Mouse (Mus musculus): ENCODE data around the gene Med13l.

Med13l gene

DNA sequence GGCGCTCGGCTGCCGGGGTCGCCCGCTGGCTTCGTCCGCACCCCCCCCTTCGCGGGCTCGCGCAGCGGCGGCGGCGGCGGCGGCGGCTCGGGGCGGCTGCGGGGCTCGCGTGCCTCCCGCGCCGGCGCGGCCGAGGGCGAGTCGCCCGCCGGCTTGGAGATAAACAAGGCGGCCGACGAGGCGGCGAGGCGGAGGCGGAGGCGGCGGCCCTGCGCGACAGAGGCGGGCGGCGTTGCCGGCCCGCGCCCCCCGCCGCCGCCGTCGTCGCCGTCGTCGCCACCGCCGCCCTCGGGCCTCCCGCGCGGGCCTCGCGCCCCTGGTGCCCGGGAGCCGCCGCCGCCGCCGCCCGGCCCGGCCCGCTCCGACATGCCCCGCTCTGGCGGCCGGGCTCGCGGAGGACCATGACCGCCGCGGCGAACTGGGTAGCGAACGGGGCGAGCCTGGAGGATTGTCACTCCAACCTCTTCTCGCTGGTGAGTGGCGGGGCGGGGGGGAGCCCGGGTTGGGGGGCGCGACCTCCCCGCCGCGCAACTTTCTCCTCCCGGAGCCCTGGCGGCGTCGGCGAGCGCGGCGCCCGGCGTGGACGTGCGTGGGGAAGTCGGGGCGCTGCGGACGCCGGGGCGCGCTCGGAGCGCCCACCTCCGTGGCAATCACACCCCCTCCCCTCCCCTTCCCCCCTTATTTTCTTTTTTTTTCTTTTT lies at the start of gene Med13l:
TSS of gene Med13l (plus strand) at position 295 of the 701 bp plus-strand sequence.
- DNase-seq (ENCODE audit: low spot score in 2 of 2), result no peak

- DNase-seq (ENCODE audit: low spot score in 2 of 2), result no peak
Observed at GRCm38 (mm10) chr5:118510969-118511368, 49.5 kb upstream of the Med13l start.

GRCm38 (mm10) chr5:118513005-118513404 lies 47.5 kb upstream of the Med13l start:
- no peak for DNase-seq (ENCODE audit: low spot score in 2 of 2)

DNA sequence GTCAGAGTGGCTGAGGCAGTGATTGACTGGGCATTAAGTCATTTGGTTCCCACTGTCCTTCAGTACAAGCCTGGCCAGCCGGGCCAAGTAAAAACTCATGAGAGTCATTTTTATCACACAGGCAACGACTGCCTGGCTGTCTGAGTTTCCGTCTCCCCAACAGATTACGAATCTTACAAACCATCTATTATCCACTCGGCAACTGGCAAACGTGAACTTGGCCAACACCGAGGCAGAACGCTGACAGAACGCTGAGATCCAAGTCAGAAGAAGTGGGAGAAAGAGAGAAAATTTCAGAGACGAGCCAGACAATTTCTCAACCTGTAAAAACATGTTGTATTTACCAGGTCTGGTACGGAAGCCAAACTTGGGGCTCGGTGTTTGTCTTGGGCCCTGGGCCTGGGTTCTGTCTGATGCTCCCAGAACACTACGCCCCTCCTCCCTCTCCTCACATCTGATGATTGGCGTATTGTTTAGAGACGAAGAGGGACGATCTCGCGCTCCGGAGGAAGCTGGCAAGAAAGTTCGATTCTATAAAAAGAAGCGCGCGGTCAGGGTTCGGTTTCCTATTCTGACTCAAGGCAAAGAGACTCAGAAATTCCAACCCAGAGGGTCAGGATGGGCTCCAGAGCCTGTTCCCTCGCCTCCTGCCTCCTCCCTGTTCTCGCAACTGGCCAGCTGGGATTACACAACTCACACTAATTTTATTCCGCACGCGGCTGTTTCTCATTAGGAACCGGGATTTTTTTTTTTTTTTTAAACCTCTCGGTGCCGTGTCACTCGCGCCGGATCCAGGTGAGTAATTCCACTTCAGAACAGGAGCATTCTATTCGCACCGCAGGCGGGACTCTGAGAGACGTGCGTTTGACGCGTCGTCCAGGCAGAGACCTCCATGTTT lies 46.6 kb upstream of the Med13l start:
- DNase-seq (ENCODE audit: low spot score in 2 of 2), result peak; percentile 26 to 73

- peak in 1 of 2 experiments; percentile 35 for DNase-seq (ENCODE audit: low spot score in 2 of 2)
Observed at GRCm38 (mm10) chr5:118514527-118514831, 46.0 kb upstream of the Med13l start.

DNA sequence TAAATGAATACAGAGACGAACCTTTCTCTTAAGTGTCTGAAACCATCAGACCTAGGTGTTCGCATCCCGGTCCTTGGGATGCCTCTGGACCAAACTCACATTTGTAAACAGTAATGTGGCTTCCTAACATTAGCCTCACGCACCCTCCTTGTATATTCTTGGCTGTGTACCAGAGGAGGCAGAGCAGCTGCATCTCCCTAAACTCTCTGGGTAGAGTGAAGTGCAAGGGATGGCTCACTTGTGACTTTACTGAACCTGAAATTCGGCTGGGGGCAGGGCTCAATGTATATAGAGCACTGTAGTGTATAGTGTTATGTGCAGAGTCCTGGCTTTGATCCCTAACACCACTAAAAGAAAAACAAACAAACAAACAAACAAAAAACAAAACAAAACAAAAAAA lies 45.6 kb upstream of the Med13l start:
- no peak for DNase-seq (ENCODE audit: low spot score in 2 of 2)

- DNase-seq (ENCODE audit: low spot score in 2 of 2), result peak; percentile 55 to 90
Observed at GRCm38 (mm10) chr5:118515280-118515721, 45.2 kb upstream of the Med13l start.

GRCm38 (mm10) chr5:118516066-118516465 lies 44.4 kb upstream of the Med13l start:
- no peak for DNase-seq (ENCODE audit: low spot score in 2 of 2)

DNA sequence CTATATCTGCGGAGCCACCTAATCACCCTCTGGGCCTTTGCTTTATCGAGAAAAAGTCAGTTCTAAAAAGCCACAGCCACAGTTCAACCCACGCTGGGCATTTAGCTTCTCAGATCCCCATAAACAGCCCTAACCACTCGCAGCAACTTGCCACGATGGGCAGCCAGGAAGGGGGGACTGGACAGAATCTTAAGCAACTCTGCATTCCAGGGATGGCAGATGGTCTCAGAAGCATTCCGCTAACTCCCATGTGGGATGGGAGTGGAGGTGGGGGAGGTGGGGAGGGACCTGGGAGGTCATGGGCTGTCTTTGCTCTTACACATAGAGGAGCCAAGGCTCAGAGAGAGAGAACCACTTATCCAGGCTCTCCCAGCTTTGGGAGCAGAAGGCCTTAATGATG lies 44.0 kb upstream of the Med13l start:
- DNase-seq (ENCODE audit: low spot score in 2 of 2), result no peak

GRCm38 (mm10) chr5:118520457-118520856 lies 40.0 kb upstream of the Med13l start:
- DNase-seq (ENCODE audit: low spot score in 2 of 2), result no peak

DNA sequence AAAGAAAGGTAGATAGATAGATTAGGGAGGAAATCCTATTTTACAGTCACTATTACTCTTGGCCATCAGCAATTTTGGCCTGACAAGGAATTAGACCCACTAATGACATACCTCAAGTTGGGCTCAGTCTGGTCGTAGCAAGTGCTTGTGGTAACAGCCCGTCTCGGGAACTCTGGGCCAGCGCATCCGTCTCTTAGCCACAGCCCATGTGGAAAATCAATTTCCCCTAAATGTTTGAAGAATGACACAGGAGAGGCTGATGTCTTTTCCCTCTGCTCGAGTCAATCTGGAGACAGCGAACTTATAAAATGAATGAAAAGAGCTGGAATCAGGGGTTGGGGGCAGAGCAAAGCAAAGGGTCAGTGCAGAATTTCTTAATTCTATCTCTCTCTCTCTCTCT lies 36.1 kb upstream of the Med13l start:
- no peak for DNase-seq (ENCODE audit: low spot score in 2 of 2)

DNA sequence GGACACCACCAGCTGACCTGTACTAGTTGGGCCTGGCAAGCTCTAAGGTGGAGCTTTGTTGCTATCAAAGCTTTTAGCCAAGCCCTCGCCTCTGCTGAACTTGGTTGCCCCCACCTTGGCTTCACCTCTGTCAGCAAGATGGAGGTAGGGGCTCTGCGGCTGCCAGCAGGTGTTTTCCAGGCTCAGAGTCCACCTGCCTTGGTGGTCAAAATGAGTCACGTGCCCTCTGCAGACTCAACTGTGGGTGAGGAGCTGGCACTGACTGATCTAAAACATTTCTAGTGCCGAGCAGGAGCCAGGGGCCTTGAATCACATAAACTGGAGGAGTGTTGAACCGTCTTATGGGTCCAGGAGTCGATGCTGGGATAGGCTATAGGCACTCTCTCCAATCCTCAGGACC lies 34.8 kb upstream of the Med13l start:
- DNase-seq (ENCODE audit: low spot score in 2 of 2), result no peak

- DNase-seq (ENCODE audit: low spot score in 2 of 2), result no peak
Observed at GRCm38 (mm10) chr5:118526504-118526903, 34.0 kb upstream of the Med13l start.

- no peak for DNase-seq (ENCODE audit: low spot score in 2 of 2)
Observed at GRCm38 (mm10) chr5:118529241-118529640, 31.2 kb upstream of the Med13l start.

DNA sequence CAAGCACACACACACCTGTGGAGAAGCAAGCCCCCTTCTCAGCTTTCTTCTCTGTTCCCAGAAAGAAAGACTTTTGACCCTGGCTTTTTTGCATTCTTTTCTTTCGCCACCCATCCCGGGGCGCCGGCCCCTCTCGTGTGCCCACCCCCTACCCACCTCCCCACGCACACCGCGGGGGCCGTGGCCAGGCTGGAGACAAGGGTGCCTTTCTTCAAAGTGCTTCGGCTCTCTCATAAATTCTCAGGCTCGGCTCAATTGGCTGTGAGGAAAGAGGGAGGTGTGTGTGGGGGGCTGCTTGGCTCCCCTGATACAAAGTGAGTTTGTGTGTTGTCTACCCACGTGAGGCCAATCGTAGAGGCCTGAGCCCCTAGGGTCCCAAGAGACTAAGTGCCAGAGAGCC lies 28.4 kb upstream of the Med13l start:
- DNase-seq (ENCODE audit: low spot score in 2 of 2), result no peak

- peak; percentile 18 to 70 for DNase-seq (ENCODE audit: low spot score in 2 of 2)
Observed at GRCm38 (mm10) chr5:118532659-118533058, 27.8 kb upstream of the Med13l start.

DNA sequence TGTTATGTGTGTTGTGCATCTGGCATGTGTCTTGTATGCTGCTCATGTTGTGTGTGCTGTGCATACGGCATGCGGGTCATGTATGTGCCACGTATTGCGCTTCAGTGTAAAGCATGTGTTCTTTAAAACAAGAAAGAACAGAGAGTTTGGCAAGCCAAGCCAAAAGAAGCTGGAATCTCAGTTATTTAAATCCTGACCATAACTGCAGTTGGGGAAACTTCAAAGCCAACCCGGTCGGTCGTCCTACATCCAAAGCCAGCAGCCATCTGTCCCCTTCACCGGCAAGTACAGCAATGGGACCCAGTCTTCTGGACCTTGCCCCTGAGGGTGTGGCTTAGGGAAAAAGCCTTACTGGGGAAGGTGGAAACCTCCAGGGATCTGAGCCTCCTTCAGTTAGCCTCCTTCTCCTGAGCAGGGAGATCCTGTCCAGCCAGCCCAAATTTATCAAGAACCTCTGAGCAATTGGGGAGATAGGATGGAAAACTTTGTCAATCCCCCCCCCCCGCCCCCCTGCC lies 26.0 kb upstream of the Med13l start:
- no peak for DNase-seq (ENCODE audit: low spot score in 2 of 2)

DNA sequence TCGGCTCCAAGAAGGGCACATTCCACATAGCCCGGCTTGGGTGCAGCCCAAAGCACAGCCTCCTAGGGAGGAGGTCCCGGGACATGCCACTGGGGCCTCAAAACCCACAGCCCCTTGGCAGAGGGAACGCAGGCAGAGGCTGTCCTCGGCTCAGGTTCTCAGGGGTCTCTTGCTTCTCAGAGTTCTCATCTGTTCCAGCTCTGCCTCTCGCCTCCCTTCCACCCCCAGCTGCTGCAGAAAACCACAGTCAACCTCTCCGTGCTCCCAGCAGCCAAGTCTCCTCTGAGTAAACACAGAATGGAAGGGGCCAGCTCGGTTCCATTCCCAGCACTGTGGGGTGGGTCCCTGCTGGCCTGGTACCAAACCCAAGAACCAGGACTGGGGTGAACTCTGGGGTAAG lies 25.3 kb upstream of the Med13l start:
- no peak for DNase-seq (ENCODE audit: low spot score in 2 of 2)

DNA sequence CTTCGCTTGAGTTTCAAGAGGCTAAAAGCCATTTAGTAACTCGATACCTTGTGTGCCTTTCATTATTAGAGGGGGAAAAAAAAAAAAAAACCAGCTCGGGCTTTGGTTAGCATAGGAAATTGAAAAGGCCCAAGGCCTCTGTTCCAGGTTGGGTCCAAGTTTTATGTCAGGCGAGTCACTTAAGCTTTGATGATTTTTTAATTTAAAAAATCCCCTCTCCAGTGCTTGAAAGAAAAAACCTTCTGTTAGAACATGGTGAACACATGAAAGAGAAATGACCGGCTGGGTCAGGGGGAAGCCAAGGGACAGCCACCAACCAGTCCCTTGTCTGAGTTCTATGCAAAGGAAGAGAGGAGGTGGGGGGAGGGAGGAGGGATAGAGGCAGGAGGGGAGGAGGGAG lies 22.0 kb upstream of the Med13l start:
- DNase-seq (ENCODE audit: low spot score in 2 of 2), result no peak

GRCm38 (mm10) chr5:118543816-118544215 lies 16.7 kb upstream of the Med13l start:
- no peak for DNase-seq (ENCODE audit: low spot score in 2 of 2)

DNA sequence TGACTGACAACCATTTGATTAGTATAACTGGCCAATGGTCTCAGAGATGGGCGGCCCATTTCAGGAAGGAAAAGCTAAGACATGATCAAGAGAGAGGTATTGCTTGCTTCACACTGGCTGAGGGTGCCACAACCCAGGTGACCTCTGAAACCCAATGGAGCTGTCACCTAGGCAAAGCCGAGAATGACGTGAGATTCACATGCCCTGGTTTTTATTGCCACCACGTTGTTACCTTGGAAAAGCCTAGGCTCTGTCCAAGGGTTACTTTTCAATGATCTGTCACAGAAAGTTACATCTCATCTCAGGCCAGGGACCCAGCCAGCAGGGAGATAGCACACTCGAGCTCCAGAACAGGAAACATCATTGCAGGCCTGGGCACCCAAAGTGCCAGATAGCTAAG lies 10.0 kb upstream of the Med13l start:
- DNase-seq (ENCODE audit: low spot score in 2 of 2), result no peak

GRCm38 (mm10) chr5:118553290-118553689 lies 7.2 kb upstream of the Med13l start:
- no peak for DNase-seq (ENCODE audit: low spot score in 2 of 2)

- no peak for DNase-seq (ENCODE audit: low spot score in 2 of 2)
Observed at GRCm38 (mm10) chr5:118555305-118555704, 5.2 kb upstream of the Med13l start.

Measured in left cerebral cortex, adult 9 months (tissue).